Mouse (Mus musculus): ENCODE data around the gene Tspan5. TPM values are rescaled to one million over a fixed set of nuclear protein-coding genes. Genes with fewer than 3 reads are reported as not detected.

Gene Tspan5
- polyA plus RNA-seq, 1 experiment from 2014 or later: 16.8 TPM

- DNase-seq (ENCODE audit: low spot score): no peak
Measured at GRCm38 (mm10) chr3:138875282-138875681, 133.3 kb downstream of the Tspan5 start.

GRCm38 (mm10) chr3:138875936-138876335 lies 133.9 kb downstream of the Tspan5 start:
- DNase-seq (ENCODE audit: low spot score): peak; percentile 48

- DNase-seq (ENCODE audit: low spot score): no peak
Measured at GRCm38 (mm10) chr3:138876418-138876817, 134.4 kb downstream of the Tspan5 start.

GRCm38 (mm10) chr3:138876931-138877361 lies 135.0 kb downstream of the Tspan5 start:
- DNase-seq (ENCODE audit: low spot score): peak; percentile 87

DNA sequence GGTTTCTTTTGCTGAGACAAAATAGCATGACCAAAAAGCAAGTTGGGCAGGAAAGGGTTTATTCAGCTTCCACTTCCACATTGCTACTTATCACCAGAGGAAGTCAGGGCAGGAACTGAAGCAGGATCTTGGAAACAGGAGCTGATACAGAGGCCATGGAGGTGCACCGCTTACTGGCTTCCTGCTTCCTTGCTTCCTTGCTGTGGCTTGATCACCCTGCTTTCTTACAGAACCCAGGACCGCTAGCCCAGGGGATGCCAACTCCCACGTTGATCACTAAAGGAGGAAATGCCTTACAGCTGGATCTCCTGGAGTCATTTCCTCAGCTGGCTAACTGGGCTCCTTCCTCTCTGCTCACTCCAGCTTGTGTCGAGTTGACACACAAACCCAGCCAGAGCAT lies 135.7 kb downstream of the Tspan5 start:
- DNase-seq (ENCODE audit: low spot score): peak; percentile 32

GRCm38 (mm10) chr3:138880999-138881724 lies 139.2 kb downstream of the Tspan5 start:
- no peak for DNase-seq (ENCODE audit: low spot score)

DNA sequence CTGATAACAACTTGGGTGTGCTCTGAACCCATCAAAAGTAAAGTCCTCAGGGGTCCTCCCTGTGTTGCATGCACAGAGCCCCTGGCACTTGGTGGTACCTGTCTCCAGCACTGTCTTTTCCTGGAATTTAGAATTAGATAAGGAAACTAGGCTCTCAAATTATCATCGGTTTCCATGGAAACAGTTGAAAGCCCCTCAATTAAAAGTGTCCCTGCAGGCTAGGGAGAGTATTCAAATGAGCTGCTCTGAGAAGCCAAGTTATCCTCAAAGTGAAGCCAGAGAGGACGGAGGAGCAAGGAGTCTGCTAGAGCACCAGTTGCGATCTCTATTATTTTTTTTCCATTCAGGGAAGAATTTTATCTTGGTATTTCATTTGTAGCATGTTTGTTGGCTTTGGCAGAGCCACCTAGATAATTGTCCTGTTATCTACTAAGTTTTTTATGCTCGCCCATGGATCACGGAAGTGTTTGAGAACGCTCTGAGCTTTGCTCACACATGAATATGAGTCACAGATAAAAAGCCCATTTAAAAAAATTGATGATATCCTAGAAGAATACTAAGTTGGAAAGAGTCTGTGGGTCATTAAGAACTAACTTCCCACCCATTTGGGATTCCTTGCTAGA lies 139.8 kb downstream of the Tspan5 start:
- no peak for DNase-seq (ENCODE audit: low spot score)

- DNase-seq (ENCODE audit: low spot score): no peak
Measured at GRCm38 (mm10) chr3:138886121-138886520, 144.1 kb downstream of the Tspan5 start.

DNA sequence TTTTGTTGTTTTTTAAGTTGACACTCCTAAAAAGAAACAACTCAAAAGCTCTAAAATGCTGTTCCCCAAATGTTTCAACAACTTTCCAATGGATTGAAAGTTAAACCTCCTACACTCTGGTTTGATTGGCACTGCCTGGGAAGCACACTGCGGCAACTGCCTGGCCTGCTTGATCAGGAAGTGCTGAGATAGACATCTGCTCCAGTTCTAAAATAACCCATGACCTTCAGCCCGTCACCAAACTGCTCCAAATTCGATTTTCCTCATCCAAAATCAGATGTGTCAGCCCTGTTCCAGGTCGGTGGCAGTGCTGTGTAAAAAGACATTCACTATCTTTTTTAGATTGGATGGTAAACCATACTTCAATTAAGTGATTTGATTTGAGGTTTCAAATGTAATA lies 147.2 kb downstream of the Tspan5 start:
- DNase-seq (ENCODE audit: low spot score): no peak

GRCm38 (mm10) chr3:138889769-138890295 lies 147.8 kb downstream of the Tspan5 start:
- no peak for DNase-seq (ENCODE audit: low spot score)

GRCm38 (mm10) chr3:138893520-138893919 lies 151.5 kb downstream of the Tspan5 start:
- peak; percentile 23 for DNase-seq (ENCODE audit: low spot score)

- DNase-seq (ENCODE audit: low spot score): no peak
Measured at GRCm38 (mm10) chr3:138897500-138897899, 155.5 kb downstream of the Tspan5 start.

DNA sequence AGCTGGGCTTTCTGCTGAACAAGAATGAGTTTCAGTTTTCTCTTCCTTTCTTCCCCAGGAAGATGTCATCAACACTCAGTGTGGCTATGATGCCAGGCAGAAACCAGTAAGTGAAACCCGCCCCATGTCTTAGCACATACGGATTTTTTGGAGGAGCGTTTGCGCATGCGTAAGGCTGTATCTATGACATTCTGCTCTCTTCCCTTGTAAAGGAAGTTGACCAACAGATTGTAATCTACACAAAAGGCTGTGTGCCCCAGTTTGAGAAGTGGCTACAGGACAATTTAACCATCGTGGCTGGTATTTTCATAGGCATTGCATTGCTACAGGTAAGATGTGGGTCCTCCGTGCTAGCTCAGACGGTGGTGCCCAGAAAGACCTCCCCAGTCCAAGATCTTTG lies 156.1 kb downstream of the Tspan5 start:
- no peak for DNase-seq (ENCODE audit: low spot score)

DNA sequence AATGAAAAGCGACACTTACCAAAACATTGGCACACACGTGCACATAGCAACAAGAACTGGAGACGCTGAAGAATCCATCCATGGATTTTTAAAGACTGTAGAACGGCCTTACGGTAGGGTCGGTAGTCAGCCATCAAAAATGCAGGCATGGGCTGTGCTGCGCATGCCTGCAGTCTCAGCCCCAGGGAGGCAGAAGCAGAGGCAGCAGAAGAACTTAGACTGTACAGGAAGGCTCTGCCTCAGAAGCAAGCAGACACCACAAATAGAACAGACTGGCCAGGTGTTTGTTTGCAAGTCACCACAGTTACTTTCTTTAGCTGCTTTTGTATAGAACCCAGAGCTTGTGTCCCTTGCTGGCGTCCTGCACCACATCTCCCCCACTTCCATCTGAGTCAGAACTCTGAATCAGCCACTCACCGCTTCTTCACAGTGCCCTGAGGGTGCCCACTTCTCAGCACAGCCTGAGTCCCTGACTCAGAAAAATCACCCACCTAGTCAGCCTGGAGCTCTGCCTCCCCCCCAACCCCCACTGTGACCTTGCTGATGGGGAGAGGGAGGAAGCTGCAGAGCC lies 158.7 kb downstream of the Tspan5 start:
- peak; percentile 15 for DNase-seq (ENCODE audit: low spot score)

GRCm38 (mm10) chr3:138905678-138906077 lies 163.7 kb downstream of the Tspan5 start:
- no peak for DNase-seq (ENCODE audit: low spot score)

GRCm38 (mm10) chr3:138906112-138906880 lies 164.3 kb downstream of the Tspan5 start:
- peak; percentile 61 for DNase-seq (ENCODE audit: low spot score)

- no peak for DNase-seq (ENCODE audit: low spot score)
Measured at GRCm38 (mm10) chr3:138909313-138909712, 167.3 kb downstream of the Tspan5 start.

DNA sequence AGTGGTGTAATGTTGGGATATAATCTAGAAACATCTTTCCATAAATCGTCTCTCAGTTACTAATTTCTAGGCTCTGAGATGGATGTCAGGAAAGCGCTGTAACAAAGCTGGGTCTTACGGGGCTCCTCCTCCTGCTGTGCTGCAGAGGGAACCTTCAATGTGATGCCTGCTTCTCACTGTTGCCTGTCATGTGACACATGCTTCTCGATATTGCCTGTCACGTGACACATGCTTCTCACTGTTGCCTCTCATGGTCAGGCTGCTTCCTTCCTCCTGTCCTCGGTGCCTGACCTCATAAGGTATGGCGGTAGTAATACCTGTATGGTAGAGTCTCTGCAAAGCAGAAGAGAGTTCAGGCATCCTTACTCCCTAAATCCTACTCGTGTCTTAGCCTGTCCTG lies 170.5 kb downstream of the Tspan5 start:
- no peak for DNase-seq (ENCODE audit: low spot score)

- DNase-seq (ENCODE audit: low spot score): no peak
Measured at GRCm38 (mm10) chr3:138914626-138915288, 172.8 kb downstream of the Tspan5 start.

DNA sequence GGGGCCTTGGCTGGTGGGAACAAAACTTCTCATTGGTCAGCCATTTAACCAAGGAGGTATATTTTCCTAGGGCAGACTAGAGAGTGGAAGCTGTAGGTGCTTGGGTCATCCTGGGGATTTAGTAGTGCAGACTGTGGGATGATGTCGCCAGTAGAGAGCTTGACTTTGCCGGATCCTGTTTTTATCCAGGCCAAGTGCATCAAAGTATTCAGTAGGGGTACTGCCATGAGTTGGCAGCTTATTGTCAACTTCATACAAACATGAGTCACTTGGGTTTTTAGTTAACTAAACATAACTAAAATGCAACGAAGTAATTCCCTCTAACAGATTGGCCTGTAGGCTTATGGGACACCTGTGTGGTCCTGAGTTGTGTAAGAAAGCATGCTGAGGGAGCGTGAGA lies 174.6 kb downstream of the Tspan5 start:
- DNase-seq (ENCODE audit: low spot score): no peak

DNA sequence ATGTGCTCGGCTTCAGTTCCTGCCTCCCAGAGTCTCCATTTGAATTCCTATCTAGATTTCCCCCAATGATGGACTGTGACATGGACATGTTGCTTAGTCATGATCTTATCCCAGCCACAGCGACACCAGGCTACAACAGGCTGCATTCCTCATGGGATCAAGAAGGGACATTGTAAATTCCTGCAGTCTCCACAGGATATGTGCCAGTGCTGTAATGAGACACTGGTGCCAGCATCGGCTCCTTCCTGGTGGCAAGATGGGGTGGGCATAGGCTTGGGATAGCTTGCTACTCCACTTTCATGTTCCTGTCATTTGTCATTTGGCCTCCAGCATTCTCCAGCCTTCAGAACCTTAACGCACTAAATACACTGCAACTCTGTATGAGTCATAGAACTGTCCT lies 175.0 kb downstream of the Tspan5 start:
- no peak for DNase-seq (ENCODE audit: low spot score)

All from thymus, postnatal 0 days (tissue).